Mouse (Mus musculus) liver, embryonic 13.5 days (tissue): ENCODE measurements around the gene Hspb8. TPM values are rescaled to one million over a fixed set of nuclear protein-coding genes. Genes with fewer than 3 reads are reported as not detected.

Experiments
- polyA plus RNA-seq: library from polyadenylated mRNA; unstranded; fragments of >200 nt; fragmentation: Nextera tagmentation; extraction: Ambion mirVana; gene quantifications from 2 replicates; pipeline ENCODE4 v1.2.1, GENCODE M21; 2015

The Hspb8 gene
- polyA plus RNA-seq, 1 experiment from 2014 or later, result 1.1 TPM

Other genes starting within 250 kb of the Hspb8 start
- gene Ccdc60, start 133.9 kb downstream of the Hspb8 start, polyA plus RNA-seq, result 0.05 TPM in 1 of 2 replicates, not detected in the other
- 0.03 and 0.06 TPM in 2 replicates for gene Srrm4, start 169.0 kb upstream of the Hspb8 start, polyA plus RNA-seq